Mouse (Mus musculus): Measurements from ENCODE around the gene Rdh7.

GRCm38 (mm10) chr10:127886971-127887370 is 1.6 kb downstream of the Rdh7 start:
- no peak for TF ChIP-seq POLR2A (IDR thresholded peaks at IDR 0.05; ENCODE audit: insufficient read depth, low read length)
- TF ChIP-seq CTCF (IDR thresholded peaks at IDR 0.05; ENCODE audit: low read depth, low read length) = no peak
- no peak for TF ChIP-seq EP300 (IDR thresholded peaks at IDR 0.05; ENCODE audit: insufficient read depth, low read depth, low read length)

Data from ES-Bruce4 (cell line).